Mouse (Mus musculus) embryonic fibroblast, embryonic 13.5 days (primary cell): Measurements from ENCODE around the gene Plce1. TPM values are rescaled to one million over a fixed set of nuclear protein-coding genes. Genes with fewer than 3 reads are reported as not detected.

Experiments
- H3K27ac ChIP-seq: 2 replicates; pipeline ENCODE4 v1.5.1; 2012; ENCODE audit warnings: low read length, control low read depth, inconsistent platforms; ENCODE audit not compliant: insufficient read depth
- H3K4me1 ChIP-seq: 2 replicates; pipeline ENCODE4 v1.6.1; 2011; ENCODE audit warnings: low read length; ENCODE audit not compliant: control insufficient read depth, insufficient read depth
- H3K4me3 ChIP-seq: 2 replicates; pipeline ENCODE4 v1.5.1; 2011; ENCODE audit warnings: mild to moderate bottlenecking, control low read depth, low read length; ENCODE audit not compliant: insufficient read depth
- CTCF ChIP-seq: IDR thresholded peaks from 2 replicates; pipeline ENCODE4 v1.5.1; 2011; ENCODE audit warnings: mild to moderate bottlenecking, control low read depth, low read length, moderate library complexity, borderline replicate concordance; ENCODE audit not compliant: insufficient read depth
- POLR2A ChIP-seq: IDR thresholded peaks from 2 replicates; pipeline ENCODE4 v1.6.1; 2011; ENCODE audit warnings: low read depth, mild to moderate bottlenecking, control low read depth, low read length, moderate library complexity
- polyA plus RNA-seq: library from polyadenylated mRNA; stranded (reverse); fragments of >200 nt; gene quantifications from 2 replicates; pipeline ENCODE4 v1.2.4, GENCODE M21; 2011; ENCODE audit warnings: low read depth; ENCODE audit not compliant: missing spikeins, insufficient read length

The Plce1 gene
- polyA plus RNA-seq, 1 experiment: 10.8 TPM

DNA sequence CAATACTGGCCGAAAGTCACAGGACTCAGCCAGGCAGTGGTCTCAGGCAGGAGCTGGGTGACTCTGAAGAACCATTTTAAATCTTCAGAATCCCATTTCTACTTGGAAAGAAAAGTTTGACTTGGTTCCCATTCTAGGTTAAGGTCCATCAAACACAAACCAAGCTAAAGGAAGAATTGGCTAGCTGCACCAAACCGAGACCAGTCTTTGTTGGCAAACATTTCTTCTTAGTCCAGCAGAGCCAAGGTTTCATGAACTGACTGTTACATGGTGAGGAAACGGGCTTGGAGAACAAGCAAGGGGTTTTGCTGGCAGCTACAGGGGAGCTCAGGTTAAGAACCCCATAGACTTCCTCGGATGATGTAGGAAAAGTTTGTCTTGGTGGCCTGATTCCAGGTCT, 212.9 kb downstream of the Plce1 start:
- TF ChIP-seq CTCF: no peak
- TF ChIP-seq POLR2A: no peak
- Histone ChIP-seq H3K4me3 (no peak overlapping the region), H3K27ac (no peak overlapping the region), H3K4me1 (no peaks in the 10 kb centered on the region)

- H3K4me1 ChIP-seq: no peaks in the 10 kb centered on the region
- H3K4me3 ChIP-seq: no peak overlapping the region
- no peak for TF ChIP-seq CTCF
- no peak for TF ChIP-seq POLR2A
- no peak overlapping the region for H3K27ac ChIP-seq
These were observed 220.9 kb downstream of the Plce1 start for GRCm38 (mm10) chr19:38701776-38702175.

DNA sequence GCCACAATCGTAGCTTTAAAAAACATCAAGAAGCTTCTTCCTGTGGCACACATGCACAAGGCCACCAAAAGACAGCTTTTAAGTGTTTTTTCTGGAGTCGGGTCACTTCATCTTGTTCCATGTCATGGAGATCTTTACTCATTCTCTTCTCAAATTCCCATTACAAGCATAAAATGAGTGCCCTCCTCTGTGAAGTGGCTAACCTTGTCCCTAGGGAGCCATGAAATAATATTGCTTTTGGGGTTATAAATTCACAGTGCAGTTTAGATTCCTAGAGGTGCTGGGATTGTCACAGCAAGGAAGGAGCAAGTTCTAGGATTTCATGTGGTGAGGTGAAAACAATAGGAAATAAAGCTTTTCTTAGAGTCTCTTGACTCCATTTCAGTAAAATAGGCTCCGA, 223.8 kb downstream of the Plce1 start:
- TF ChIP-seq CTCF (no peak), POLR2A (no peak)
- no peak overlapping the region for H3K4me3 ChIP-seq
- H3K4me1 ChIP-seq: no peaks in the 10 kb centered on the region
- no peak overlapping the region for H3K27ac ChIP-seq

GRCm38 (mm10) chr19:38705244-38705643, 224.3 kb downstream of the Plce1 start:
- Histone ChIP-seq H3K4me1 (no peaks in the 10 kb centered on the region), H3K27ac (no peak overlapping the region), H3K4me3 (no peak overlapping the region)
- TF ChIP-seq POLR2A (no peak), CTCF (no peak)

- no peaks in the 10 kb centered on the region for H3K4me1 ChIP-seq
- no peak overlapping the region for H3K27ac ChIP-seq
- TF ChIP-seq CTCF: no peak
- TF ChIP-seq POLR2A: no peak
- no peak overlapping the region for H3K4me3 ChIP-seq
These were observed 225.5 kb downstream of the Plce1 start for GRCm38 (mm10) chr19:38706449-38706848.

DNA sequence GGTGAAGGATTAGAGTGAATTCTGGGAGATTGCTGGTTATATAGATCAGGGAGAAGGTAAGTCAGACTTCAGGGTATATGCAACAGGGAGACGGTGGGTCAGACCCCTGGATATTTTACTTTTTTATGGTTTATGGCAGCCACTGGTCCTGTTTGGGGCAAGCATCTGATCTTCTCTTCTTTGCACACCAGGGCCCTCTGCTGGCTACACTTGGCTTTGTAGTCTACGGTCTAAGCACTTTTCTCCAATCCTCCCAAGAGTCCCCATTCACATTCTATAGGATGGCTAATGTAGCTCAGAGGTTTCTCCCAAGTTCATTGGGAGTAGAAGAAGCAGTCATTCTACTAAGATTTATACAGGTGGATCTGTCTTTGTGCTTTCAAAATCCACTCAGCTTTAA, 228.5 kb downstream of the Plce1 start:
- no peak for TF ChIP-seq POLR2A
- no peak for TF ChIP-seq CTCF
- Histone ChIP-seq H3K27ac (no peak overlapping the region), H3K4me3 (no peak overlapping the region), H3K4me1 (no peaks in the 10 kb centered on the region)

DNA sequence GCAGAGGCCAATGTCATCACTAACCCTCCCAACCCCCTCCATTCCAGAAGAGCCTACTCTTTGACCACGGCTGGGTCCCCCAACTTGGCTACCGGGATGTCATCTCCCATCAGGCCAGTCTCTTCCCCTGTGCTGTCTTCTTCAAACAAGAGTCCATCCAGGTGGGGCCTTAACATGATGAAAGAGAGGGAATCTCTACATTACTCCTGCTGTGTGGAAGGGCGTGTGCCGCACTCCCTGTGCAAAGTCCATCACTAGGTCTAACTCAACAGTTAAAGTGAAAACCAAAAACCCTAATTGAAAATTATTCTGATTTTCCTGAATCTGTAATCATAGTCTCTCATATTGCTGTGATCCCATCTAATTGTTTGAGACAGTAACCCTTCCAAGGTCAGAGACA, 240.9 kb downstream of the Plce1 start:
- Histone ChIP-seq H3K4me3 (no peak overlapping the region), H3K27ac (no peak overlapping the region), H3K4me1 (no peaks in the 10 kb centered on the region; the same call in 1 of the 2 replicates)
- TF ChIP-seq CTCF (no peak), POLR2A (no peak)

DNA sequence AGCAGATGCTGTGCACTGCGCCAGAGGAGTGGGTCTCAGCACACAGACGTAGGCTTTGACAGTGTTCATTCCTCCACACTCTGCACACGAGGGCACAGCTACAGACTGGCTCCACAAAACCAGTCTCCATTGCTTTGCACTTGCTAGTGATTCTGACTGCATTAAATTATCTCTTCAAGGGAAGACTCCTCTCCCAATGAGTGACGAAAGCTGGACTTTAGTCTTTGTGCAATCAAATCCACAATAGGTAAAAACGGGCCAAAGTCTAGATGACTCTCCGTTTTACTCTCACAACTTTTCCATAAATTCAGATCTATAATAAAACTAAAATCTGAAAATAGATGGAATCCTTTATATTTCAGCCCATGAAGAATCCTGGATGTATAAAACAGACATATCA, 242.1 kb downstream of the Plce1 start:
- Histone ChIP-seq H3K27ac (no peak overlapping the region), H3K4me1 (no peaks in the 10 kb centered on the region; the same call in 1 of the 2 replicates), H3K4me3 (no peak overlapping the region)
- no peak for TF ChIP-seq CTCF

DNA sequence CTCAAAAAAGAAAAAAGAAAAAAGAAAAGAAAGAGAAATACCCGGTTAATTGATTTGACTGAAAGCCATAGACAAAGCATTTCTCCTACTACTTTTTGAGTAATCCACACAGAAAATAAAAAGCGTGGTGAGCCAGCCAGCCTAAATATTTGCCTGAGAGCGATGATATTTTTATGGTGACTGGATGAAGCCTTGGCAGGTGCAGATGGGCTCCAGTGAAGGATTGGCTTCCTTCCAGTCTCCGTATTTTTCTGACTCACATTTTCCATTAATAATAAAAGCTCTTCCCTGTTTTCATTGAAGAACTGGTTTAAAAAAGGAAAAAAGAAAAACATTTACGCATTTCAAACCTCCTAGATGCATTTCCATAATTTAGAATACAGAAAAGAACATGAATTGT, 243.1 kb downstream of the Plce1 start:
- no peak overlapping the region for H3K4me3 ChIP-seq
- no peaks in the 10 kb centered on the region; the same call in 1 of the 2 replicates for H3K4me1 ChIP-seq
- TF ChIP-seq CTCF (no peak), POLR2A (no peak)
- H3K27ac ChIP-seq: no peak overlapping the region

DNA sequence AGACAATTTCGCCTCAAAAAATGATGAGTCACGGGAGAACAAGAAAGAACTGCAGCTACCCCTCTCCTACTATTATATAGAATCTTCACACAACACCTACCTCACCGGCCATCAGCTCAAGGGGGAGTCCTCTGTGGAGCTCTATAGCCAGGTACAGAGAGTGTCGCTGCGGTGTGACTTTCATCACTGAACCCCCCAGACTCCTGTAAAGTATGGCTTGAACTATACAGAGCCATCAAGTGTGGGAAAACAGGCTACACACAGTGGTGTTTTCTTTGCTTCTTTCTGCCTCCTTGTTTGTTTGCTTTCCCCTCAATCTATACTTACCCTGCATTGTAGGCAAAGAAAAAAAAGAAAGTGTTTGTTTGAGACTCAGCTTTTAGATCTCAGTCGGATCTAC, 247.9 kb downstream of the Plce1 start:
- no peak for TF ChIP-seq POLR2A
- TF ChIP-seq CTCF: no peak
- Histone ChIP-seq H3K4me1 (no peaks in the 10 kb centered on the region), H3K27ac (no peak overlapping the region), H3K4me3 (no peak overlapping the region)

- H3K4me3 ChIP-seq: no peak overlapping the region
- no peaks in the 10 kb centered on the region for H3K4me1 ChIP-seq
- TF ChIP-seq CTCF: no peak
- no peak overlapping the region for H3K27ac ChIP-seq
These were observed 248.4 kb downstream of the Plce1 start for GRCm38 (mm10) chr19:38729264-38729663.
